Mouse (Mus musculus) cerebellum, postnatal 4 days (tissue): ENCODE measurements around the gene Gm2001.
"Not testable (repeated sequence)": the region's sequence is repeated elsewhere in the genome, so short reads cannot be mapped to it uniquely, and the experiment has no call there.

Experiments used
- DNase-seq, 2 experiments: peaks; one replicate each; pipeline ENCODE4 v3.0.0; 2022; ENCODE audit warnings: low spot score in 2 of 2, mixed read lengths in 1 of 2

Gene Gm2001

GRCm38 (mm10) chr12:87842239-87842638 lies at the start of gene Gm2001:
Gm2001 (minus strand) TSS chr12:87842339.
- DNase-seq, result not testable (repeated sequence)

- DNase-seq, result not testable (repeated sequence)
Measured at GRCm38 (mm10) chr12:87873772-87874171, 31.6 kb upstream of the Gm2001 start, which contains the start of gene Gm2016. Gm2016 (plus strand) TSS chr12:87874072.

GRCm38 (mm10) chr12:87864048-87864447 lies 21.9 kb upstream of the Gm2001 start:
- not testable (repeated sequence) for DNase-seq

- peak in 1 of 2 experiments; percentile 29 for DNase-seq
Measured at GRCm38 (mm10) chr12:87863638-87864037, 21.5 kb upstream of the Gm2001 start.

GRCm38 (mm10) chr12:87861740-87862692 lies 19.9 kb upstream of the Gm2001 start:
- DNase-seq, result peak in 1 of 2 experiments; percentile 27

GRCm38 (mm10) chr12:87856067-87856466 lies 13.9 kb upstream of the Gm2001 start:
- DNase-seq, result not testable (repeated sequence)

GRCm38 (mm10) chr12:87850657-87851056 lies 8.5 kb upstream of the Gm2001 start:
- not testable (repeated sequence) for DNase-seq

- not testable (repeated sequence) for DNase-seq
Measured at GRCm38 (mm10) chr12:87816277-87816676, 25.9 kb downstream of the Gm2001 start, which contains the start of gene BB287469. BB287469 (plus strand) TSS chr12:87816577.

- DNase-seq, result not testable (repeated sequence)
Measured at GRCm38 (mm10) chr12:87797971-87798370, 44.2 kb downstream of the Gm2001 start.

- not testable (repeated sequence) for DNase-seq
Measured at GRCm38 (mm10) chr12:87795212-87795611, 46.9 kb downstream of the Gm2001 start, which contains the start of gene Gm21936. Gm21936 (plus strand) TSS chr12:87795512.
